Mouse (Mus musculus): ENCODE results near the gene Lrfn1. TPM values are rescaled to one million over a fixed set of nuclear protein-coding genes. Genes with fewer than 3 reads are reported as not detected.

Gene Lrfn1
- total and polyA plus RNA-seq, 2 experiments from 2014 or later = 0.31 to 3.9 TPM

- Histone ChIP-seq H3K27me3 (ENCODE audit: control insufficient read depth, insufficient read depth, low read length) (peaks cover 23% of the 10 kb centered on the region), H3K4me2 (ENCODE audit: low read depth, low read length) (peak overlapping the region; percentile 92), H3K27ac (ENCODE audit: low read depth) (no peak overlapping the region), H3K4me3 (ENCODE audit: low read depth, low read length) (peak overlapping the region; percentile 52), H3K36me3 (replicated peaks; ENCODE audit: control insufficient read depth, insufficient read depth, low read length) (no peaks in the 10 kb centered on the region), H3K4me1 (ENCODE audit: control insufficient read depth, insufficient read depth) (peaks cover 9% of the 10 kb centered on the region; the same call in 1 of the 2 replicates), H3K9ac (replicated peaks; ENCODE audit: low read depth, low read length) (peak overlapping the region; percentile 33; the same call in 1 of the 2 replicates), H3K9me3 (replicated peaks; ENCODE audit: control insufficient read depth, low read length) (no peaks in the 10 kb centered on the region)
- peak; percentile 49; the same call in 1 of the 2 replicates for ATAC-seq (ENCODE audit: insufficient read depth, low read depth)
- DNase-seq (ENCODE audit: low spot score) = no peak
- WGBS = 13% methylated on average over 39 of the region's 40 CpGs
- TF ChIP-seq CTCF (IDR thresholded peaks at IDR 0.05; ENCODE audit: low read depth) (no peak), EP300 (IDR thresholded peaks at IDR 0.05; ENCODE audit: low read depth) (no peak)
Observed at GRCm38 (mm10) chr7:28466721-28467212, 15.0 kb downstream of the Lrfn1 start.

- 1% methylated on average over 55 of the region's 63 CpGs for WGBS
- no peak for DNase-seq (ENCODE audit: low spot score)
- peak overlapping the region; percentile 92 for H3K4me2 ChIP-seq (ENCODE audit: low read depth, low read length)
- H3K4me1 ChIP-seq (ENCODE audit: control insufficient read depth, insufficient read depth) = peaks cover 9% of the 10 kb centered on the region; the same call in 1 of the 2 replicates
- H3K27ac ChIP-seq (ENCODE audit: low read depth) = no peak overlapping the region
- TF ChIP-seq EP300 (IDR thresholded peaks at IDR 0.05; ENCODE audit: low read depth) = no peak
- no peak for TF ChIP-seq CTCF (IDR thresholded peaks at IDR 0.05; ENCODE audit: low read depth)
- H3K9me3 ChIP-seq (replicated peaks; ENCODE audit: control insufficient read depth, low read length) = no peaks in the 10 kb centered on the region
- peak; percentile 64; the same call in 1 of the 2 replicates for ATAC-seq (ENCODE audit: insufficient read depth, low read depth)
- H3K9ac ChIP-seq (replicated peaks; ENCODE audit: low read depth, low read length) = peak overlapping the region; percentile 33; the same call in 1 of the 2 replicates
- H3K4me3 ChIP-seq (ENCODE audit: low read depth, low read length) = peak overlapping the region; percentile 52
- H3K36me3 ChIP-seq (replicated peaks; ENCODE audit: control insufficient read depth, insufficient read depth, low read length) = no peaks in the 10 kb centered on the region
- H3K27me3 ChIP-seq (ENCODE audit: control insufficient read depth, insufficient read depth, low read length) = peaks cover 23% of the 10 kb centered on the region
Observed at GRCm38 (mm10) chr7:28467213-28467751, 15.5 kb downstream of the Lrfn1 start.

- H3K4me1 ChIP-seq (ENCODE audit: control insufficient read depth, insufficient read depth) = no peaks in the 10 kb centered on the region
- H3K27ac ChIP-seq (ENCODE audit: low read depth) = no peak overlapping the region
- no peak overlapping the region for H3K4me3 ChIP-seq (ENCODE audit: low read depth, low read length)
- no peaks in the 10 kb centered on the region for H3K9me3 ChIP-seq (replicated peaks; ENCODE audit: control insufficient read depth, low read length)
- DNase-seq (ENCODE audit: low spot score) = no peak
- 80% methylated on average over 6 of the region's 6 CpGs for WGBS
- no peaks in the 10 kb centered on the region for H3K36me3 ChIP-seq (replicated peaks; ENCODE audit: control insufficient read depth, insufficient read depth, low read length)
- H3K9ac ChIP-seq (replicated peaks; ENCODE audit: low read depth, low read length) = no peak overlapping the region
- no peaks in the 10 kb centered on the region for H3K27me3 ChIP-seq (ENCODE audit: control insufficient read depth, insufficient read depth, low read length)
- ATAC-seq (ENCODE audit: insufficient read depth, low read depth) = no peak
- TF ChIP-seq CTCF (IDR thresholded peaks at IDR 0.05; ENCODE audit: low read depth) = no peak
- no peak for TF ChIP-seq EP300 (IDR thresholded peaks at IDR 0.05; ENCODE audit: low read depth)
- no peak overlapping the region for H3K4me2 ChIP-seq (ENCODE audit: low read depth, low read length)
Observed at GRCm38 (mm10) chr7:28476191-28476590, 24.4 kb downstream of the Lrfn1 start.

DNA sequence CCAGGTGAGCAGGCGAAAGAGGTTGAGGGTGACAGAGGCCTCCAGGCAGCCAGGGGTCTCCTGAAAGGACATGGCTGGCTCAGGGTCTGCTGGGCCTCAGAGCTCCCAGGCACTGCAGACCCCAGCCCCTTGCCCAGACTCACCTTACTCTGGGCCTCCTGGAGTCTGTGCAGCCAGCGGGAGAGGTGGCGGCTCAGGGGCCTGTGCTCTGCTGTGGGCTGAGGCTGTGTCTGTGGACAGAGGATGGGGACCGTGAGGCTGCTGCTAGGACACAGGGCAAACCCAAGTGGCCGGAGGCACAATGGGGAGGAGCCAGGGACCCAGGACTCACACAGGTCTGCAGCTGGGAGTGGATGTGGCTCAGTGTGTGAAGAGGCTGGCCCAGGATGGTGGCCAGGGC, 25.6 kb downstream of the Lrfn1 start:
- no peak for DNase-seq (ENCODE audit: low spot score)
- ATAC-seq (ENCODE audit: insufficient read depth, low read depth) = no peak
- Histone ChIP-seq H3K4me2 (ENCODE audit: low read depth, low read length) (no peak overlapping the region), H3K4me1 (ENCODE audit: control insufficient read depth, insufficient read depth) (no peaks in the 10 kb centered on the region), H3K36me3 (replicated peaks; ENCODE audit: control insufficient read depth, insufficient read depth, low read length) (no peaks in the 10 kb centered on the region), H3K9me3 (replicated peaks; ENCODE audit: control insufficient read depth, low read length) (no peaks in the 10 kb centered on the region), H3K27me3 (ENCODE audit: control insufficient read depth, insufficient read depth, low read length) (no peaks in the 10 kb centered on the region), H3K9ac (replicated peaks; ENCODE audit: low read depth, low read length) (no peak overlapping the region), H3K27ac (ENCODE audit: low read depth) (no peak overlapping the region), H3K4me3 (ENCODE audit: low read depth, low read length) (no peak overlapping the region)
- WGBS = 80% methylated on average over 5 of the region's 5 CpGs
- TF ChIP-seq CTCF (IDR thresholded peaks at IDR 0.05; ENCODE audit: low read depth) = no peak
- no peak for TF ChIP-seq EP300 (IDR thresholded peaks at IDR 0.05; ENCODE audit: low read depth)

GRCm38 (mm10) chr7:28478854-28479253, 27.1 kb downstream of the Lrfn1 start:
- H3K4me1 ChIP-seq (ENCODE audit: control insufficient read depth, insufficient read depth) = no peaks in the 10 kb centered on the region
- WGBS = 9% methylated on average over 8 of the region's 8 CpGs
- no peak overlapping the region for H3K27ac ChIP-seq (ENCODE audit: low read depth)
- H3K27me3 ChIP-seq (ENCODE audit: control insufficient read depth, insufficient read depth, low read length) = no peaks in the 10 kb centered on the region
- H3K9ac ChIP-seq (replicated peaks; ENCODE audit: low read depth, low read length) = no peak overlapping the region
- H3K4me2 ChIP-seq (ENCODE audit: low read depth, low read length) = no peak overlapping the region
- no peaks in the 10 kb centered on the region for H3K9me3 ChIP-seq (replicated peaks; ENCODE audit: control insufficient read depth, low read length)
- no peak for ATAC-seq (ENCODE audit: insufficient read depth, low read depth)
- no peaks in the 10 kb centered on the region for H3K36me3 ChIP-seq (replicated peaks; ENCODE audit: control insufficient read depth, insufficient read depth, low read length)
- no peak for DNase-seq (ENCODE audit: low spot score)
- no peak overlapping the region for H3K4me3 ChIP-seq (ENCODE audit: low read depth, low read length)
- TF ChIP-seq EP300 (IDR thresholded peaks at IDR 0.05; ENCODE audit: low read depth) = no peak
- no peak for TF ChIP-seq CTCF (IDR thresholded peaks at IDR 0.05; ENCODE audit: low read depth)

GRCm38 (mm10) chr7:28482854-28483253, 31.1 kb downstream of the Lrfn1 start:
- Histone ChIP-seq H3K27ac (ENCODE audit: low read depth) (no peak overlapping the region), H3K4me2 (ENCODE audit: low read depth, low read length) (no peak overlapping the region), H3K9me3 (replicated peaks; ENCODE audit: control insufficient read depth, low read length) (no peaks in the 10 kb centered on the region), H3K27me3 (ENCODE audit: control insufficient read depth, insufficient read depth, low read length) (no peaks in the 10 kb centered on the region), H3K4me3 (ENCODE audit: low read depth, low read length) (no peak overlapping the region), H3K36me3 (replicated peaks; ENCODE audit: control insufficient read depth, insufficient read depth, low read length) (no peaks in the 10 kb centered on the region), H3K4me1 (ENCODE audit: control insufficient read depth, insufficient read depth) (no peaks in the 10 kb centered on the region), H3K9ac (replicated peaks; ENCODE audit: low read depth, low read length) (no peak overlapping the region)
- ATAC-seq (ENCODE audit: insufficient read depth, low read depth) = no peak
- no peak for TF ChIP-seq EP300 (IDR thresholded peaks at IDR 0.05; ENCODE audit: low read depth)
- no peak for TF ChIP-seq CTCF (IDR thresholded peaks at IDR 0.05; ENCODE audit: low read depth)
- 79% methylated on average over 11 of the region's 11 CpGs for WGBS
- no peak for DNase-seq (ENCODE audit: low spot score)
